Mouse (Mus musculus) heart, embryonic 11.5 days (tissue): Measurements from ENCODE around the gene Gng4. TPM values are rescaled to one million over a fixed set of nuclear protein-coding genes. Genes with fewer than 3 reads are reported as not detected.

Experiments
- ATAC-seq: fragments of 200-750 bp; cut with Nextera tagmentation; replicated peaks from 2 replicates; pipeline ENCODE4 v1.8.0; 2017; ENCODE audit warnings: moderate library complexity; ENCODE audit not compliant: insufficient number of reproducible peaks, low FRiP score, low TSS enrichment
- H3K27ac ChIP-seq: fragments of 300-500 bp; sonication (generic); 2 replicates; pipeline ENCODE4 v1.5.1; 2014; ENCODE audit warnings: mild to moderate bottlenecking, low read depth, low read length
- H3K27me3 ChIP-seq: fragments of 300-500 bp; sonication (generic); 2 replicates; pipeline ENCODE4 v1.6.1; 2014; ENCODE audit warnings: mild to moderate bottlenecking, low read length, mixed read lengths; ENCODE audit not compliant: control insufficient read depth, insufficient read depth
- H3K36me3 ChIP-seq: fragments of 300-500 bp; sonication (generic); 2 replicates; pipeline ENCODE4 v1.6.1; 2014; ENCODE audit warnings: mild to moderate bottlenecking, low read length, moderate library complexity, mixed read lengths; ENCODE audit not compliant: control insufficient read depth, insufficient read depth
- H3K4me1 ChIP-seq: fragments of 300-500 bp; sonication (generic); 2 replicates; pipeline ENCODE4 v1.6.1; 2014; ENCODE audit warnings: low read length; ENCODE audit not compliant: control insufficient read depth, insufficient read depth
- H3K4me2 ChIP-seq: fragments of 300-500 bp; sonication (generic); 2 replicates; pipeline ENCODE4 v1.6.1; 2014; ENCODE audit warnings: mild to moderate bottlenecking, moderate library complexity
- H3K4me3 ChIP-seq: fragments of 300-500 bp; sonication (generic); 2 replicates; pipeline ENCODE4 v1.5.1; 2014; ENCODE audit warnings: low read depth, low read length
- H3K9ac ChIP-seq: fragments of 300-500 bp; sonication (generic); 2 replicates; pipeline ENCODE4 v1.6.1; 2014; ENCODE audit warnings: mild to moderate bottlenecking, low read depth, low read length, moderate library complexity
- H3K9me3 ChIP-seq: fragments of 300-500 bp; sonication (generic); replicated peaks from 2 replicates; pipeline ENCODE4 v1.6.1; 2016; ENCODE audit warnings: low read length; ENCODE audit not compliant: control insufficient read depth
- WGBS: fragments of 180-500 bp; shearing (Covaris S2); extraction: QIAGEN DNeasy Blood & Tissue Kit; methylation state at CpG from one replicate; pipeline ENCODE4 v1.1.7; 2014; ENCODE audit not compliant: insufficient replicate concordance; 5-methylcytosine and 5-hydroxymethylcytosine counted together
- polyA plus RNA-seq: library from polyadenylated mRNA; unstranded; fragments of >200 nt; fragmentation: Nextera tagmentation; extraction: Ambion mirVana; gene quantifications from 2 replicates; pipeline ENCODE4 v1.2.1, GENCODE M21; 2014

Gng4 gene
- 0.26 TPM in 1 of 2 replicates, not detected in the other for polyA plus RNA-seq

DNA sequence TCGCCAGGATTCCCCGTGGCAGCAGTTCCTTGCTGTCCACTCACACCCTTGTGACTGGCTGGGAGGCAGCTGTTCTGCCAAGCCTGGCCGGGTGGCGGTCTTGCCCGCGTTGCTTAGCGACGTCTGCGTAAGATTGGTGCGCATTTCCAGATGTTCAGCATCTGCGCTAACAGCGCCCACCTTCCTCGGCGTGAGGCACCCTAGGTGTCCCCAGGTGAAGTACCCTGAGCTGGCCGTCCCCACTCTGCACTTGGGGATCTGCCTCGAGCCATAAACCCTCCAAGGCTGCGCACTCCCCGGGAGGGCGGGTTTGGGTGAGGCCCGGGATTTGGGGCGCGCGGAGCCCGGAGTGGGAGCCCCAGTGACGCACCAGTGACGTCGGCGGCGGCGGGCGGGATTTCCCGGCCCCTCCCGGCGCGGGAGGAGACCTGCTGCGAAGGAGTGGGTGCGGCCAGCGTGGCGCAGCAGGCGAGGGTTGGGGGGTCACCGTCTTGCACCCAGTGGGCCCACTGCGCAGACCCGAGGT lies at the start of gene Gng4:
Gene Gng4 (plus strand): TSS at position 166 of the 526 bp plus-strand sequence.
- 1% methylated on average over 42 of the region's 43 CpGs for WGBS
- peaks cover 47% of the 10 kb centered on the region for H3K27me3 ChIP-seq

DNA sequence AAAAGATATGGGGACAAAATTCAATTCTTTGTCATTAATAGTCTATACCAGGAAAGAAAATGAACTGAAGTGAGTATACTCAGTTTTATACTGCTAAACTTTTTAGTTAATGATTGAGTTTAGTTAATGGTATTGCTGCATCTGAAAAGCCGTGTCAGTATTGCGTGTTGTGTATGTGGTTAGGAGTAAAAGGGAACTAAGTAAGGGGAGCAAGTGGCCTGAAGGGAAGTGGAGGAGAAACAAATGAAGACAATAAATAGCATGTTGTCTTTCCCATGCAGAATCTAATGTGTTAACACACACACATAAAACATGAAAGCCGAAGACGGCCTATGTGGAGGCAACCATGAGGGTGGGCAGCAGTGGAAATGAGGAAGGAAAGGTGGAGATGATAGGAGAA lies 44.6 kb upstream of the Gng4 start:
- H3K4me1 ChIP-seq: no peaks in the 10 kb centered on the region
- H3K9ac ChIP-seq: no peak overlapping the region
- no peak overlapping the region for H3K4me2 ChIP-seq
- H3K27me3 ChIP-seq: no peaks in the 10 kb centered on the region
- WGBS: 92% methylated on average over 4 of the region's 4 CpGs
- no peak overlapping the region for H3K4me3 ChIP-seq
- no peaks in the 10 kb centered on the region for H3K9me3 ChIP-seq
- H3K36me3 ChIP-seq: peaks cover 4% of the 10 kb centered on the region; the same call in 1 of the 2 replicates
- ATAC-seq: no peak
- no peak overlapping the region for H3K27ac ChIP-seq

More for the DNA sequence above, at the start of gene Gng4:
- Histone ChIP-seq H3K4me1 (peaks cover 18% of the 10 kb centered on the region), H3K27ac (no peak within 1 kb of the TSS), H3K4me2 (peak within 1 kb of the TSS; percentile 99), H3K36me3 (no peaks in the 10 kb centered on the region), H3K4me3 (peak within 1 kb of the TSS; percentile 56), H3K9me3 (no peaks in the 10 kb centered on the region), H3K9ac (no peak within 1 kb of the TSS)
- 0 out of 2 replicates have a peak, but pooled peaks have one; percentile 23 for ATAC-seq

- Histone ChIP-seq H3K36me3 (peaks cover 4% of the 10 kb centered on the region; the same call in 1 of the 2 replicates), H3K27me3 (no peaks in the 10 kb centered on the region), H3K4me3 (no peak overlapping the region), H3K4me2 (no peak overlapping the region), H3K9ac (no peak overlapping the region), H3K27ac (no peak overlapping the region), H3K4me1 (no peaks in the 10 kb centered on the region), H3K9me3 (no peaks in the 10 kb centered on the region)
- WGBS: 81% methylated on average over 3 of the region's 3 CpGs
- no peak for ATAC-seq
Measured at GRCm38 (mm10) chr13:13745911-13746310, 37.9 kb upstream of the Gng4 start.

- Histone ChIP-seq H3K4me3 (no peak overlapping the region), H3K4me1 (0 out of 2 replicates have a peak, but pooled peaks cover 5% of the 10 kb centered on the region), H3K27ac (no peak overlapping the region), H3K27me3 (no peaks in the 10 kb centered on the region), H3K36me3 (no peaks in the 10 kb centered on the region), H3K9me3 (no peaks in the 10 kb centered on the region), H3K4me2 (no peak overlapping the region), H3K9ac (no peak overlapping the region)
- ATAC-seq: peak; percentile 84
Measured at GRCm38 (mm10) chr13:13775778-13776494, 7.9 kb upstream of the Gng4 start.

GRCm38 (mm10) chr13:13777052-13777451 lies 6.8 kb upstream of the Gng4 start:
- H3K4me2 ChIP-seq: no peak overlapping the region
- no peak overlapping the region for H3K9ac ChIP-seq
- no peak overlapping the region for H3K4me3 ChIP-seq
- no peak for ATAC-seq
- no peak overlapping the region for H3K27ac ChIP-seq
- no peaks in the 10 kb centered on the region for H3K36me3 ChIP-seq
- H3K27me3 ChIP-seq: peaks cover 6% of the 10 kb centered on the region
- 89% methylated on average over 11 of the region's 11 CpGs for WGBS
- H3K4me1 ChIP-seq: 0 out of 2 replicates have a peak, but pooled peaks cover 5% of the 10 kb centered on the region
- no peaks in the 10 kb centered on the region for H3K9me3 ChIP-seq

DNA sequence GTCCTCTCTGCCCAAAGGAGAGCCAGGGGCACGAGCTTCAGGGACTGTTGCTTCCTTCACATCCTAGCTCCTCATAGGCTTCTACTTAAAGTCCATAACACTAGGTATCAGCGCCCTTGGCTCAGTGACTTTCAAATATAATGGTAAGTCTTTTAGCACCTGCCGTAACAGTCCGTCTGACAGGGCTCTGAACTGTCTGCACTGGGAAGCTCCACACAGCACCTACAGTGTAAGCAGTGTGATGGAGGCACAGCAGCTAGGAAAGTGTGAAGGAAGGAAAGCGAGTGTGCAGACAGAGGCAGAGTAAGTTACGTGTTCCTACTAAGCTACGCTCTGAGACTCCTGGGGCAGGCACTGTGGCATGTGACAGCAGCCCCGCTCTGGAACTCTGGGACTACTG lies 6.2 kb upstream of the Gng4 start:
- Histone ChIP-seq H3K4me2 (no peak overlapping the region), H3K27ac (no peak overlapping the region), H3K9me3 (no peaks in the 10 kb centered on the region), H3K36me3 (no peaks in the 10 kb centered on the region), H3K9ac (no peak overlapping the region), H3K4me3 (no peak overlapping the region), H3K4me1 (0 out of 2 replicates have a peak, but pooled peaks cover 5% of the 10 kb centered on the region), H3K27me3 (peaks cover 9% of the 10 kb centered on the region)
- 88% methylated on average over 8 of the region's 8 CpGs for WGBS
- ATAC-seq: no peak

GRCm38 (mm10) chr13:13778837-13779458 lies 4.9 kb upstream of the Gng4 start:
- no peak overlapping the region for H3K4me2 ChIP-seq
- H3K4me1 ChIP-seq: peaks cover 7% of the 10 kb centered on the region; the same call in 1 of the 2 replicates
- WGBS: 70% methylated on average over 1 of the region's 1 CpGs
- H3K36me3 ChIP-seq: no peaks in the 10 kb centered on the region
- no peaks in the 10 kb centered on the region for H3K9me3 ChIP-seq
- no peak for ATAC-seq
- H3K9ac ChIP-seq: no peak overlapping the region
- no peak overlapping the region for H3K27ac ChIP-seq
- H3K27me3 ChIP-seq: peaks cover 21% of the 10 kb centered on the region
- no peak overlapping the region for H3K4me3 ChIP-seq

DNA sequence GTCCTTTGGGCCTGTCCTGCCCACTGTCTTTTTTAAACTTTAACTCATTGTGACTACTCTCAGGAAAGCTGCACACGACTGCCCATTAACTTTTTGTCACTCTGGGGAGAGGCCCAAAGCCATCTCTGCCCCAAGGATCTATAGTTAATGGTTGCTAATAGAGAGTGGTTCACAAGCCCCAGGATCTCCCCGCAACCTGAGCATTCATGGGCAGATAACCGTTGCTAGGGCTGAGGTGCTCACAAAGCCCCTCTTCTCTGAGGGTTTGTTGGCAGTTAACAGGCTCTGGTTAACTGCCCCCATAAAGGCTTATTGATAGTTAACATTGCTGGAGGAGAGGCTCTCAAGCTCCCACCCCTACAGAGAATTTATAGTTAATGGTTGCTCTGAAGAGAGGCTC lies 3.6 kb upstream of the Gng4 start:
- Histone ChIP-seq H3K9ac (no peak overlapping the region), H3K4me2 (no peak overlapping the region), H3K4me1 (peaks cover 17% of the 10 kb centered on the region), H3K36me3 (no peaks in the 10 kb centered on the region), H3K9me3 (no peaks in the 10 kb centered on the region), H3K27me3 (peaks cover 34% of the 10 kb centered on the region), H3K4me3 (no peak overlapping the region), H3K27ac (no peak overlapping the region)
- 69% methylated on average over 3 of the region's 3 CpGs for WGBS
- ATAC-seq: no peak
